Mouse (Mus musculus): ENCODE measurements around the gene Gm45902. TPM values are rescaled to one million over a fixed set of nuclear protein-coding genes. Genes with fewer than 3 reads are reported as not detected.

Gene Gm45902
- polyA plus RNA-seq, 1 experiment from 2014 or later, result 9.5 TPM

Other genes with a start within 250 kb of the Gm45902 start
- gene Nmt2, start 228.6 kb downstream of the Gm45902 start, polyA plus RNA-seq (2015; fragmentation: Nextera tagmentation; extraction: Ambion mirVana), result 119 and 126 TPM in 2 replicates
- gene Rpp38, start 180.1 kb downstream of the Gm45902 start, polyA plus RNA-seq (2015; fragmentation: Nextera tagmentation; extraction: Ambion mirVana), result 14.7 and 15.9 TPM in 2 replicates
- gene Acbd7, start 176.6 kb downstream of the Gm45902 start, polyA plus RNA-seq (2015; fragmentation: Nextera tagmentation; extraction: Ambion mirVana), result 1.2 and 1.3 TPM in 2 replicates
- gene Olah, start 115.6 kb downstream of the Gm45902 start, polyA plus RNA-seq (2015; fragmentation: Nextera tagmentation; extraction: Ambion mirVana), result not detected in 2 replicates
- 3.7 and 6.7 TPM in 2 replicates for gene Meig1, start 90.1 kb downstream of the Gm45902 start, polyA plus RNA-seq (2015; fragmentation: Nextera tagmentation; extraction: Ambion mirVana)
- 8.3 and 9.8 TPM in 2 replicates for gene Dclre1c, start 88.7 kb downstream of the Gm45902 start, polyA plus RNA-seq (2015; fragmentation: Nextera tagmentation; extraction: Ambion mirVana)
- gene Suv39h2, start 37.8 kb downstream of the Gm45902 start, polyA plus RNA-seq (2015; fragmentation: Nextera tagmentation; extraction: Ambion mirVana), result 11.7 and 16.4 TPM in 2 replicates
- gene Hspa14, start within 50 bp of the Gm45902 start, polyA plus RNA-seq (2015; fragmentation: Nextera tagmentation; extraction: Ambion mirVana), result 85.8 and 88.3 TPM in 2 replicates
- 0.30 and 0.57 TPM in 2 replicates for gene Cdnf, start 240 bp upstream of the Gm45902 start, polyA plus RNA-seq (2015; fragmentation: Nextera tagmentation; extraction: Ambion mirVana)
- gene Fam107b, start 57.7 kb upstream of the Gm45902 start, polyA plus RNA-seq (2015; fragmentation: Nextera tagmentation; extraction: Ambion mirVana), result 61.7 and 72.1 TPM in 2 replicates